Mouse (Mus musculus) MEL-GATA-1-ER (cell line): Measurements from ENCODE around the gene Rnf113a1.
"Not testable (repeated sequence)": the region's sequence is repeated elsewhere in the genome, so short reads cannot be mapped to it uniquely, and the experiment has no call there.

ENCODE experiments used
- DNase-seq: peaks from one replicate; pipeline ENCODE4 v3.0.0-alpha.2; 2012; ENCODE audit warnings: low read depth; ENCODE audit errors: extremely low read depth

Gene Rnf113a1

DNA sequence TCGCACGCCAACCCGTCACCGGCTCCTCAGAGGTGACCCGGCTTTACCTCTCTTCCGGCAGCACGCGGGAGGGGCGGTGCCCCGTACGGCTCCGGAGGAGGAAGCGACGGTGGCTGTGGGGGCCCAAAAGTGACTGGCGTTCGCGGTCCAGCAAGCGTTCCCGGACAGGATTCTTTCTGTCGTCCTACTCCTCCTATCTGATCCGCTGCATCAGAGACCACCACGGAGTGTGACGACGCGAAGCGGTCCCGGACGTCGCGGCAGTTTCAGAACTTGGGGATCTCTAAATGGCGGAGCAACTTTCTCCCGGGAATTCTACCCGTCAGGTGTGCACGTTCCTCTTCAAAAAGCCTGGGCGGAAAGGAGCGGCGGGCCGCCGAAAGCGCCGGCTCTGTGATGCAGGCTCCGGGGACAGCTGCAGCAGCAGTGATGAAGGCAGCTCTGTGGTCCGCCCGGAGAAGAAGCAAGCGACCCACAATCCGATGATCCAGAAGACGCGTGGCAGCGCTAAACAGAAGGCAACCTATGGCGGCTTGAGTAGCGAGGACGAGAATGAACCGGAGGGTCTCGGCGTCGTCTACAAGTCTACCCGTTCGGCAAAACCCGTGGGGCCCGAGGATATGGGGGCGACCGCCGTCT is at the start of gene Rnf113a1, which contains the start of gene Ndufa1:
Rnf113a1 (plus strand) TSS at position 141 of the 639 bp plus-strand sequence.
Ndufa1 (minus strand) TSS at position 59 of the 639 bp plus-strand sequence.
- peak; percentile 48 for DNase-seq

DNA sequence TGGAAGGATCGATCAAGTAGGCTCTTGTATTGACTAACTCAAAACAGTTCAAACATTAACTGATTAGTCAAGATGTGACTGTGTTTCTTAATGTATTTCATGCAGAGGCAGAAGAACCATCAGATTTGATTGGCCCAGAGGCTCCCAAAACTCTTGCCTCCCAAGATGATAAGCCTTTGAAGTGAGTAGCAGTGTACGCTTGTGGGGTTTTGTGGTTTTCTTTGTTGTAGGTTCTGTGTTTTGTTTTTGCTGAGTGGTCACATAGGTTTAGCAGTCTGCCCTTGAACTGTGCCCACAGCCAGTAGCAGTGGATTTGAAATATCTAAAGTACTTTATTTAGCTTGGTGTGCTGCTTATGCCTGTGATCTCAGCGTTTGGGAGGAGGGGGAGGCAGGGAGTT is 49.3 kb upstream of the Rnf113a1 start:
- DNase-seq = no peak

DNA sequence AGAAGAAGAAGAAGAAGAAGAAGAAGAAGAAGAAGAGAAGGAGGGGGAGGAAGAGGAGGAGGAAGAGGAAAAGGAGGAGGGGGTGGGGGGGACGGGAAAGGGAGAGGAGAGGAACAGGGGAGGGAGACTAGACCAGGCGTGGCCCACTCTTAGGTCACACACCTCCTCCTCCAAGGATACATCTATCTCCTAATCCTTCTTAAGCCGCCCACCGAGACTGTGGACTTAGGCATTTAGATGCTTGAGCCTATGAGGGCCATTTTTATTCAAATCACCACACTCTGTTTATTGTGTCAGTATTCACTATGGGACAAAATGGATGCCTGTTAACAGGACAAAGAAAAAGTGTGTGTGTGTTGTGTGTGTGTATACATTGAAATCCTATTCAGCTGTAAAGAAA is 46.5 kb upstream of the Rnf113a1 start:
- DNase-seq = not testable (repeated sequence)

GRCm38 (mm10) chrX:37144954-37145353 is 46.1 kb upstream of the Rnf113a1 start:
- no peak for DNase-seq

- DNase-seq = peak; percentile 6
Measured at GRCm38 (mm10) chrX:37157839-37158238, 33.2 kb upstream of the Rnf113a1 start.

DNA sequence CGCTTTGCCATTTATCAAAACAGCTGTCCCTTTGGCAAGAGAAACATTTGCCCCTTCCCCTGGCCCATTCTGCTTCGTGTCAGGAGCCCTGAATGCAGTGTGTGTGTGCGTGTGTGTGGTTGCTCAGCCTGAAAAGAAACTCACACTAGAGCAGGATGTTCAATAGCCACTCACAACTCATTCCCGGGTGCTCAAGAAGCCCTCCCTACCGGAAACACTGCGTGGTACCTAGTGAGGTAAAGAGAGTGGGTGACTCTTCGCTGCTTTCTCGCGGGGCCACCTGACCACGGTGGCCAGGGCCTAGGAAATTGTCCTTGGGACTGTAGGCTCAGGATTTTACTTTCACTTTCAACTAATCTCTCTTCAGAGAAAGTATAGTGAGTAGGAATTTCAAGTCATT is 29.9 kb upstream of the Rnf113a1 start:
- no peak for DNase-seq

GRCm38 (mm10) chrX:37163115-37163514 is 27.9 kb upstream of the Rnf113a1 start:
- no peak for DNase-seq

GRCm38 (mm10) chrX:37167085-37167484 is 24.0 kb upstream of the Rnf113a1 start:
- peak; percentile 22 for DNase-seq

- no peak for DNase-seq
Measured at GRCm38 (mm10) chrX:37168742-37169141, 22.3 kb upstream of the Rnf113a1 start, which contains the start of gene Akap14. TSS of gene Akap14 (minus strand) at chrX:37168842.

GRCm38 (mm10) chrX:37184401-37184800 is 6.6 kb upstream of the Rnf113a1 start:
- not testable (repeated sequence) for DNase-seq

- peak; percentile 7 for DNase-seq
Measured at GRCm38 (mm10) chrX:37190755-37191104, 315 bp upstream of the Rnf113a1 start.

GRCm38 (mm10) chrX:37191744-37192379 is 817 bp downstream of the Rnf113a1 start:
- DNase-seq = peak; percentile 12

DNA sequence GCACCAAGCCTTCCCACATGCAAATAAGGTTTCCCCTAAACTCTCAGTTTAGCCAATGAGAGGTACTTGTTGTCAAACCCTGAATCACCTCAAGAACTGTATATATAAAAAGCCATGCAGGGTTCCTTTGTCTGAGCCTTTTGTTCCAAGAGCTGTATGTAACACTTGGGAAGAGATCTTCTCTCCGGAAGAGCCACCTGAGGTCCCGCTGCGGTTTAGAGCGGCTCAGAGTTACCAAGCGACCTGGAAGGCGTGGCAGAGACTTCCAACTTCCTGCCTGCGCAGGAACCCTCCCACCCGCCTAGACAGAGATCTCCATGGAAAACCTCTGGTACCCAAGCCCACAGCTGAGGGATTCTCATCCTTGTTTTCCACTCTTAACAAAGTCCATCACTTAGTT is 7.6 kb downstream of the Rnf113a1 start:
- no peak for DNase-seq

GRCm38 (mm10) chrX:37210941-37211340 is 19.9 kb downstream of the Rnf113a1 start, which contains the start of gene Gm9:
TSS of gene Gm9 (minus strand) at chrX:37211041.
- DNase-seq = no peak

GRCm38 (mm10) chrX:37222158-37222557 is 31.1 kb downstream of the Rnf113a1 start, which contains the start of gene Rhox1:
TSS of gene Rhox1 (minus strand) at chrX:37222258.
- not testable (repeated sequence) for DNase-seq
